Mouse (Mus musculus): ENCODE measurements at regions not wholly inside any gene's neighbourhood (a gene's known extent, or its start where the extent isn't known, plus 50 kb on each side); places are given as distances from the start of the nearest gene placed in this dataset.

DNA sequence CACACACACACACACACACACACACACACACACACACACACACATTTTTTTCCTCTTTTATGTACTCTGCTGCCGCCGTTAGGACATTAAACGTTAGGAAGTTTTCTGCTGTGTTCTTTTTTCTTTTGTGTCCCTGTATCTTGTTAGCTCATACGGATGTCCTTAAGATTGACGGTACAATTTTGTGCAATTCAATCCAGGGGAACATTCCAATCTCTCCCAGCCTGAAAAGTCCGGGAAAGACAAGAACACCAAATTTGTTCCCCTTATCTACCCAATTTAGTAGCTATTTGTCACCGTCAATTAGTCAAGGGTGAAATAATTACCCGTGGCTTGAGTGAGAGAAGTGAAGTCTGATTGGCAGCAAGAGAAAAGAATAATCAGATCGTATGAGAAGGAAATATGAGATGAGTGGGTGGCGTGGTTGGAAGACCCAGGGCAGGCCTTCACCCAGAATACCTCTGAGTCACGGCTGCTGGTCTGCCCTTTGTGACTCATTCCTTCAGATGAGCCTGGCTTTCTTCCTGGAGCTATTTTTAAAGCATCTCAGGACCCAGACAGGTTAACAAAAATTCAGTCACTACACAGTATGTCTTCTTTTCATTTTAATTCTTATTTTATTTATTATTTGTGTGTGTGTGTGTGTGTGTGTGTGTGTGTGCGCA is 318.4 kb downstream of the Insig2 start:
- H3K27ac ChIP-seq (replicated peaks) = no peak overlapping the region
- H3K27me3 ChIP-seq = no peaks in the 10 kb centered on the region
- no peak overlapping the region for H3K4me3 ChIP-seq
- H3K4me1 ChIP-seq (replicated peaks) = no peaks in the 10 kb centered on the region
- H3K4me2 ChIP-seq = no peak overlapping the region
- WGBS = 38% methylated on average over 12 of the region's 12 CpGs
- ATAC-seq (ENCODE audit: low FRiP score, low read depth) = no peak
- 0 out of 2 replicates have a peak, but pooled peaks cover 3% of the 10 kb centered on the region for H3K9me3 ChIP-seq
- H3K36me3 ChIP-seq = no peaks in the 10 kb centered on the region
- H3K9ac ChIP-seq = no peak overlapping the region

- no peaks in the 10 kb centered on the region for H3K9me3 ChIP-seq
- H3K27ac ChIP-seq (replicated peaks) = no peak overlapping the region
- H3K4me3 ChIP-seq = no peak overlapping the region
- no peaks in the 10 kb centered on the region for H3K4me1 ChIP-seq (replicated peaks)
- 98% methylated on average over 2 of the region's 2 CpGs for WGBS
- no peak overlapping the region for H3K4me2 ChIP-seq
- no peak for ATAC-seq (ENCODE audit: low FRiP score, low read depth)
- no peak overlapping the region for H3K9ac ChIP-seq
- no peaks in the 10 kb centered on the region for H3K36me3 ChIP-seq
- 0 out of 2 replicates have a peak, but pooled peaks cover 3% of the 10 kb centered on the region for H3K27me3 ChIP-seq
Observed at GRCm38 (mm10) chr1:121029375-121029774, 303.0 kb downstream of the Insig2 start.

DNA sequence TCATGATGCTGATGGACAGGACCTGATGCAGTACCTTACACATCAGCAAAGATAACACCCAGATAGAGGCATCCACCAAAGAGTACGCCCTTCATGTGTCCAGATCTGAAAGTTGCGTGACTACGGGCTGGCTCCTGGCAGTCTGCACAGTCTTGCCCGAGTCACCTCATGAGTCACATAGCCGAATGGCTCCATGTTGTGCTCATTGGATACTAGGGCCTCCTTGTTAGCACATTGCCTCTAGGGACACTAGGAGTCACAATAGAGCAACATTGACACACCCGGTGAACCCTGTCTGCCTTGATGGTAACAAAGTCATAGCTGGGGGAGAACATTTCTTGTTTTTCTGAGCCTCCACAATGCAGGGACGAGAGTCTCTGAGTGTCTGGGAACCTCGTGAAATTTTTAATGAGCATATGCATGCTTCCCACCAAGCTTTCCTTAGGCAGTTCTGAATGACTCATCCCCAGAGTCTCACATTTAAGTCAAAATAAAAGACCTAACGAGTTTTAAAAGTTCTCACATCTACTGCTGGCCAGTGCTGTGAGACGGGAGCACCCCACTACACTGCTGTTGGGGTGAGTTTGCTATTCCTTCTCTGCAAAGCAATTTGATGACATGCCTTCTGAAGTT is 297.5 kb downstream of the Insig2 start:
- Histone ChIP-seq H3K4me1 (replicated peaks) (no peaks in the 10 kb centered on the region), H3K9ac (no peak overlapping the region), H3K4me3 (no peak overlapping the region), H3K27me3 (0 out of 2 replicates have a peak, but pooled peaks cover 3% of the 10 kb centered on the region), H3K9me3 (no peaks in the 10 kb centered on the region), H3K27ac (replicated peaks) (no peak overlapping the region), H3K36me3 (no peaks in the 10 kb centered on the region), H3K4me2 (no peak overlapping the region)
- WGBS = 88% methylated on average over 10 of the region's 10 CpGs
- ATAC-seq (ENCODE audit: low FRiP score, low read depth) = no peak

DNA sequence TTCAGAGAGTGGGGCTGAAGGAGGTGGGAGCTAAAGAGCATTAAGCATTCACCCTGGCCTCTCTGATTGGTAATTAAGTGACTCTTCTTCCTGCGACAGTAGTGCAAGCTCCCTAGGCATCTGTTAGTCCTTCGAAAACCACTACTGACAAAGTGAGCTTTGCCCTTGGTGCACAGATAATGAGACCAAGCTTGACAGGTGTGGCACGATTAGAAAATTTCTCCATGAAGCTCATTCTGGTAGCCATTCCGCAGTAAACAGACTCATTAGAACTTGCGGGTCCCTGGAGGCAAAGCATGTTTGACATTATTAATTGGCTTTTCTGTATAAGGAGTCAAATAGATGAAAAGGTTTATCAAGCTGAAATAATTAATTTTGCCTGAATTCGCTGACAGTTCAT is 285.8 kb downstream of the Insig2 start:
- Histone ChIP-seq H3K4me3 (no peak overlapping the region), H3K36me3 (no peaks in the 10 kb centered on the region), H3K9ac (no peak overlapping the region), H3K4me1 (replicated peaks) (peaks cover 14% of the 10 kb centered on the region), H3K9me3 (no peaks in the 10 kb centered on the region), H3K27ac (replicated peaks) (no peak overlapping the region), H3K27me3 (peaks cover 38% of the 10 kb centered on the region), H3K4me2 (no peak overlapping the region)
- 44% methylated on average over 6 of the region's 6 CpGs for WGBS
- no peak for ATAC-seq (ENCODE audit: low FRiP score, low read depth)

- H3K27me3 ChIP-seq = peaks cover 38% of the 10 kb centered on the region
- no peak for ATAC-seq (ENCODE audit: low FRiP score, low read depth)
- 65% methylated on average over 2 of the region's 2 CpGs for WGBS
Observed at GRCm38 (mm10) chr1:121047406-121047805, 285.0 kb downstream of the Insig2 start.

DNA sequence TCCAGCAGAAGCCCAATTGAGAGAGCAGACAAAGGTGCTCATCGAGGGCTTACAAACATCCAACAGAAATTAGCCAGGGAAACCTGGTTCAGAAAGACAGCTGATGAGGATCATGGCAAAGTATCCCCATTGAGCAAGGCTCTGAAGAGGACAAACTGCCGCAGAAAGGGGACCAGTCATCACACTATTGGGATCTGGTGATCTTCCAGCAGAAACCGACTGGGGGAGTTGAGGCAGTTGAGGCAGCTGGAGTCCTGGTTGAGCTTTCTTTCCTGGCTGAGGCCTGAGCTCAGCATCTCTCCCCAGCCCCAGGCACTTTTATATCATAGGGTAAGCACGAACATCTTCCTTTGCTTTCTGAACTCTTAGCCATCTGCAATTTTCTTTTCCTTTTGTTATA is 282.7 kb downstream of the Insig2 start:
- Histone ChIP-seq H3K27me3 (peaks cover 47% of the 10 kb centered on the region), H3K27ac (replicated peaks) (no peak overlapping the region), H3K4me1 (replicated peaks) (peaks cover 17% of the 10 kb centered on the region), H3K9ac (no peak overlapping the region), H3K4me3 (no peak overlapping the region), H3K9me3 (no peaks in the 10 kb centered on the region), H3K36me3 (no peaks in the 10 kb centered on the region), H3K4me2 (no peak overlapping the region)
- WGBS = 85% methylated on average over 4 of the region's 4 CpGs
- no peak for ATAC-seq (ENCODE audit: low FRiP score, low read depth)

More at GRCm38 (mm10) chr1:121047406-121047805, 285.0 kb downstream of the Insig2 start:
- no peaks in the 10 kb centered on the region for H3K9me3 ChIP-seq
- no peak overlapping the region for H3K9ac ChIP-seq
- no peak overlapping the region for H3K27ac ChIP-seq (replicated peaks)
- H3K36me3 ChIP-seq = no peaks in the 10 kb centered on the region
- H3K4me2 ChIP-seq = no peak overlapping the region
- no peak overlapping the region for H3K4me3 ChIP-seq
- H3K4me1 ChIP-seq (replicated peaks) = peaks cover 17% of the 10 kb centered on the region

DNA sequence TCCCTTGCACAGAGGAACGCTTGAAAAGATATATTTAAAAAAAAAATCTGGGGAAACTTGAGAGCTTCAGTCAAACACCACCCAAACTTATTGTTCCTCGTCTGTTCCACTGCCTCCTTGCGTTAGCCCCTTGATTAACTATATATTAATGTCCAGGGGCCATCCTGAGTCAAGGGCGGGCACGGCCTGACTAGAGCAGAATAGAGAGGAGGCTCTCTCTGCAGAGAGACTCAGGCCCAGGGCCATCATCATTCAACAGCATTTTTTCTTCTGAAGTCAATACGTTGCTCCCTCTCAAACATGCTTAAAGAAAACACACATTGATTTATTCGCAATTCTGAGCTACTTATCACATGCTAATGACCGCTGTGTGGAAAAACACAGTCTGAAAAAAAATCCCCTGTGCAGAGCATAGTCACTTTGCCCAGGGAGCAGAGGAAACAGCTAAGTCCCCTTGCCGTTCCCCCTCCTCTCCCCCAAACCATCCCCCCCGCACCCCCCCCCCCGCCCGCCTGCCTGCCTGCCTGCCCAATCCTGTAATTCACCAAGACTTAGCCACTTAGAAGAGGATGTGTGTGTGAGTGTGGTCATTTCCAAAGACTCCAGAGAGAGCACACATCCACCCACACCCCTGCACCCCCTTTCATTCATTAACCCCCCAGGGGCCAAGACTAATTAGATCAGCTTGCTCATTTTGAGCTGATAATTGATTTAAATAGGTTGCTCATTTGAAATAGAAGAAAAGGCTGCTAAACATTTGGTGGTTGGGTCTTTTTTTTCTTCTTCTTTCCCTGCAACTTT is 281.5 kb downstream of the Insig2 start:
- Histone ChIP-seq H3K9me3 (no peaks in the 10 kb centered on the region), H3K27ac (replicated peaks) (no peak overlapping the region), H3K4me3 (no peak overlapping the region), H3K9ac (no peak overlapping the region), H3K36me3 (no peaks in the 10 kb centered on the region), H3K27me3 (peaks cover 55% of the 10 kb centered on the region), H3K4me2 (no peak overlapping the region), H3K4me1 (replicated peaks) (peaks cover 17% of the 10 kb centered on the region)
- 17% methylated on average over 11 of the region's 12 CpGs for WGBS
- ATAC-seq (ENCODE audit: low FRiP score, low read depth) = peak; percentile 71; the same call in 1 of the 2 replicates

GRCm38 (mm10) chr1:121051496-121052119 is 280.8 kb downstream of the Insig2 start:
- H3K27me3 ChIP-seq = peaks cover 52% of the 10 kb centered on the region
- no peak overlapping the region for H3K4me2 ChIP-seq
- H3K4me3 ChIP-seq = no peak overlapping the region
- H3K4me1 ChIP-seq (replicated peaks) = peaks cover 13% of the 10 kb centered on the region
- H3K27ac ChIP-seq (replicated peaks) = no peak overlapping the region
- H3K9ac ChIP-seq = no peak overlapping the region
- no peak for ATAC-seq (ENCODE audit: low FRiP score, low read depth)
- WGBS = 19% methylated on average over 6 of the region's 6 CpGs
- no peaks in the 10 kb centered on the region for H3K36me3 ChIP-seq
- H3K9me3 ChIP-seq = no peaks in the 10 kb centered on the region

- Histone ChIP-seq H3K4me1 (replicated peaks) (peaks cover 12% of the 10 kb centered on the region), H3K36me3 (no peaks in the 10 kb centered on the region), H3K9ac (no peak overlapping the region), H3K27me3 (peaks cover 52% of the 10 kb centered on the region), H3K27ac (replicated peaks) (no peak overlapping the region), H3K4me2 (no peak overlapping the region), H3K4me3 (no peak overlapping the region), H3K9me3 (no peaks in the 10 kb centered on the region)
- WGBS = 71% methylated on average over 5 of the region's 5 CpGs
- ATAC-seq (ENCODE audit: low FRiP score, low read depth) = no peak
Observed at GRCm38 (mm10) chr1:121052120-121052501, 280.3 kb downstream of the Insig2 start.

DNA sequence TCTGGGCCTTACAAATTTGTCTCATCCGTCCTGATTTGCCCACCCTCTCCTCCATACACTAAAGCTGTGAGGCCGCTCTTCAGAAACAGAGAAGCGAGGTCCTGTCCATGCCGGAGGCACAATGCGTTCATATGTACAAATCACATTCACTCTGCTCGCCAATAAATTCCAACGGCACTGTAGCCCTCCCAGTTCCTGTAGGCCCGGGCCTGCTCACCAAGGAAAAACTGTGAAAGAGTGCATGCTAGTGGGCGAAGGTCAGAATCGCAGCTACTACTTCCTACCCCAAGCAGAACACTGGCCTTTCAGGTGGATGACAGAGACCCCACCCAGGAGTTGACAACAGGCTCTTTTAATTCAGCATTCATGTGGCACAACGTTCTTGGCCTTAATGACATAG is 278.7 kb downstream of the Insig2 start:
- Histone ChIP-seq H3K9me3 (no peaks in the 10 kb centered on the region), H3K27me3 (peaks cover 41% of the 10 kb centered on the region), H3K27ac (replicated peaks) (no peak overlapping the region), H3K36me3 (no peaks in the 10 kb centered on the region), H3K4me2 (no peak overlapping the region), H3K4me3 (no peak overlapping the region), H3K9ac (no peak overlapping the region), H3K4me1 (replicated peaks) (peaks cover 12% of the 10 kb centered on the region)
- WGBS = 19% methylated on average over 11 of the region's 11 CpGs
- ATAC-seq (ENCODE audit: low FRiP score, low read depth) = 0 out of 2 replicates have a peak, but pooled peaks have one; percentile 57

GRCm38 (mm10) chr1:121074569-121074968 is 257.8 kb downstream of the Insig2 start:
- Histone ChIP-seq H3K36me3 (no peaks in the 10 kb centered on the region), H3K4me1 (replicated peaks) (no peaks in the 10 kb centered on the region), H3K9me3 (no peaks in the 10 kb centered on the region), H3K9ac (no peak overlapping the region), H3K27ac (replicated peaks) (no peak overlapping the region), H3K4me2 (no peak overlapping the region), H3K4me3 (no peak overlapping the region), H3K27me3 (no peaks in the 10 kb centered on the region)
- no peak for ATAC-seq (ENCODE audit: low FRiP score, low read depth)
- 65% methylated on average over 1 of the region's 1 CpGs for WGBS

GRCm38 (mm10) chr1:121082839-121083238 is 249.6 kb downstream of the Insig2 start:
- no peaks in the 10 kb centered on the region for H3K36me3 ChIP-seq
- peaks cover 15% of the 10 kb centered on the region; the same call in 1 of the 2 replicates for H3K4me1 ChIP-seq (replicated peaks)
- no peak overlapping the region for H3K4me2 ChIP-seq
- no peak for ATAC-seq (ENCODE audit: low FRiP score, low read depth)
- H3K9me3 ChIP-seq = no peaks in the 10 kb centered on the region
- 34% methylated on average over 5 of the region's 5 CpGs for WGBS
- H3K27ac ChIP-seq (replicated peaks) = no peak overlapping the region
- H3K27me3 ChIP-seq = no peaks in the 10 kb centered on the region
- H3K9ac ChIP-seq = no peak overlapping the region
- H3K4me3 ChIP-seq = no peak overlapping the region
